Mouse (Mus musculus): ENCODE measurements around the gene Vash1. TPM values are rescaled to one million over a fixed set of nuclear protein-coding genes. Genes with fewer than 3 reads are reported as not detected.

Vash1 gene
- polyA plus RNA-seq, 1 experiment: 3.0 TPM

DNA sequence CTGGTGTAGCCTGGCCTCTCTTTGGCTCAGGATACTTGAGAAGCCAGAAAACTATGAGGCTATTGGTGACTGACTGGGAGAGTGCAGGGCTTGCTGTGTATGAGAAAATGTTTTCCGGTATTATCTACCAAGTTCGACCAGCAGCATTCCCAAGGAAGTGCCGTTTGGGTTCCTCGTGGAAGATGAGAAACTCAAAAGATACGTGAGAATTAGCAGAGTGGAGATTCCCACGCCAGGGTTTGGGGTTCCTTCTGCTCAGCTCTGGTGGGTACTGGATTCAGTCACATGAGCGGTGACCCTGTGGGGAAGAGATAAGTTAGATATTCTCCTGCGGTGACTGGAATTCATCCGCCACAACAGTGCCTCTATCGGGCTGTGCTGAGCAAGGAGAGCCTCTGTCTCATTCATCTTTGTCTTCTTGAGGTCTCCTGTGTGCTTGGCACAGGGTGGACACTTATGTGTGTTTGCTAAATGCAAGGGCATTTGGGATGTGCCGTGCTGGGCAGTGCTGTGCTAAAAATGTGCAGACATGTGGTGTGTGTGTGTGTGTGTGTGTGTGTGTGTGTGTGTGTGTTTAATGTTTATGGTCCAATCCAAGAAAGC lies 2.2 kb downstream of the Vash1 start:
- H3K4me1 ChIP-seq (replicated peaks; ENCODE audit: control insufficient read depth, insufficient read depth, low read length): peaks cover 13% of the 10 kb centered on the region
- no peaks in the 10 kb centered on the region for H3K36me3 ChIP-seq (ENCODE audit: control insufficient read depth, insufficient read depth, low read length)
- TF ChIP-seq CTCF (IDR thresholded peaks at IDR 0.05; ENCODE audit: borderline replicate concordance, control insufficient read depth, extremely low read depth, insufficient read depth, low read length, poor library complexity) (no peak), POLR2A (IDR thresholded peaks at IDR 0.05; ENCODE audit: control insufficient read depth, extremely low read depth, insufficient read depth, low read length, poor library complexity) (no peak)
- WGBS: 75% methylated on average over 11 of the region's 11 CpGs
- H3K27me3 ChIP-seq (ENCODE audit: control insufficient read depth, insufficient read depth, low read length): peaks cover 3% of the 10 kb centered on the region; the same call in 1 of the 2 replicates
- DNase-seq: no peak
- no peak overlapping the region for H3K4me3 ChIP-seq (ENCODE audit: control insufficient read depth, insufficient read depth, low read length)
- no peak overlapping the region for H3K27ac ChIP-seq (ENCODE audit: control insufficient read depth, insufficient read depth, low read length)

DNA sequence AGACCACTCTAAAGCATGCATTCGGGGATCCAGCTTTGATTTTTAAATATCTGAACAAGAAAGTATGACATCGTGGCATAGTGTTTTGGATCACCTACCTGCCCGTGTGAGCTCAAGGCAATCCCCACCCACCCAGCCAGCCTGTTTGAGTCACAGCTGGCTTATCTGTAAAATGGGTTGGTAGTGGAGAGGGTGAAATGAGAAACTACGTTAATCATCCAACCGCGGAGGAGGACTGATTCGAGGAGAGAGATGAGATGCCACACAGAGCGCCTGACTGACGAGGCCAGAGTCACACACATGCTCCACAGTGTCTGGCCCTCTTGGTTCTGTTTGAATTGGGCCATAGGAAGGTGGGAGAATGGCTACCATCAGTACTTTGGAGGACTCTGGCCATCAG lies 3.1 kb downstream of the Vash1 start:
- Histone ChIP-seq H3K4me1 (replicated peaks; ENCODE audit: control insufficient read depth, insufficient read depth, low read length) (peaks cover 15% of the 10 kb centered on the region), H3K4me3 (ENCODE audit: control insufficient read depth, insufficient read depth, low read length) (no peak overlapping the region), H3K36me3 (ENCODE audit: control insufficient read depth, insufficient read depth, low read length) (no peaks in the 10 kb centered on the region), H3K27me3 (ENCODE audit: control insufficient read depth, insufficient read depth, low read length) (peaks cover 3% of the 10 kb centered on the region; the same call in 1 of the 2 replicates), H3K27ac (ENCODE audit: control insufficient read depth, insufficient read depth, low read length) (no peak overlapping the region)
- DNase-seq: no peak
- no peak for TF ChIP-seq CTCF (IDR thresholded peaks at IDR 0.05; ENCODE audit: borderline replicate concordance, control insufficient read depth, extremely low read depth, insufficient read depth, low read length, poor library complexity)
- TF ChIP-seq POLR2A (IDR thresholded peaks at IDR 0.05; ENCODE audit: control insufficient read depth, extremely low read depth, insufficient read depth, low read length, poor library complexity): no peak
- WGBS: 94% methylated on average over 9 of the region's 9 CpGs

DNA sequence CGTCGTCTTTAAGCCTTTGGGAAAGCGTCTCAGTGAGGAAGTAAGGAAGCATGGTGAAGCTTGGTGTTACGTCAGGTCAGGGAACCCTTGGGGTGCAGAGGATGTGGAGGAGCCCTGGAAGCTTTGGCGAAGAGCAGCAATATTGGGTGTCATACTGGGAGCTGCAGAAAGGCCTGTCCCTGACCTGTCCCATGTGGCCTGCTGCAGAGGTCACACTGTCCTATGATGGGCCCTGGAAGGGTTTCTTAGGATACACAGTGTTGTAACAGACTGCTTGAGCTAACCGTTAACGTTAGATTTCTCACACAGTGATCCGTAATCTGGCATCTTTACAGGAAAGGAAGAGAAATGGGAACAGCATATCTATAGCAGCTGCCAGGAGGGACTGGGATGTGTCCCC lies 3.7 kb downstream of the Vash1 start:
- TF ChIP-seq POLR2A (IDR thresholded peaks at IDR 0.05; ENCODE audit: control insufficient read depth, extremely low read depth, insufficient read depth, low read length, poor library complexity) (no peak), CTCF (IDR thresholded peaks at IDR 0.05; ENCODE audit: borderline replicate concordance, control insufficient read depth, extremely low read depth, insufficient read depth, low read length, poor library complexity) (no peak)
- Histone ChIP-seq H3K27ac (ENCODE audit: control insufficient read depth, insufficient read depth, low read length) (no peak overlapping the region), H3K4me3 (ENCODE audit: control insufficient read depth, insufficient read depth, low read length) (no peak overlapping the region), H3K36me3 (ENCODE audit: control insufficient read depth, insufficient read depth, low read length) (no peaks in the 10 kb centered on the region), H3K27me3 (ENCODE audit: control insufficient read depth, insufficient read depth, low read length) (peaks cover 3% of the 10 kb centered on the region; the same call in 1 of the 2 replicates), H3K4me1 (replicated peaks; ENCODE audit: control insufficient read depth, insufficient read depth, low read length) (peaks cover 19% of the 10 kb centered on the region)
- DNase-seq: no peak
- 94% methylated on average over 8 of the region's 8 CpGs for WGBS

DNA sequence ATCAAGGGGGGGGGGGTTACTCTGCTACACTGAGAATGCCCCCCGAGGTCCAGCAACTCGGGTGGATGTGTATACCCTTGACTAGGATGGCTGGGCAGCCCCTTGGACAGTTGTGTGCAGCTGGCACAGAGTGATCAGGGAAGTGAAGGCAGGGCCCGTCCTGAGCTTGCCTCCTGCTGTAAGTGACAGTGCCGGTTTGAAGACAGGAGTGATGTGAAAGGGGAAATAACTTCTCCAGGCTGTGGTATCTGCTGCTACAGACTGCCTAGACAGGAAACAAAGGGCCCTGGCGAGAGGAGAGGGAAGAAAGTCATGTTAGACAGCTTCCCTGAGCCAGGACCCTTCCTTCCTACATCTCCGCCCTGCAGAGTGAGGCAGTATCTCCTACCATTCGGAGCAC lies 5.2 kb downstream of the Vash1 start:
- Histone ChIP-seq H3K4me1 (replicated peaks; ENCODE audit: control insufficient read depth, insufficient read depth, low read length) (peaks cover 20% of the 10 kb centered on the region), H3K27me3 (ENCODE audit: control insufficient read depth, insufficient read depth, low read length) (peaks cover 3% of the 10 kb centered on the region; the same call in 1 of the 2 replicates), H3K36me3 (ENCODE audit: control insufficient read depth, insufficient read depth, low read length) (no peaks in the 10 kb centered on the region), H3K27ac (ENCODE audit: control insufficient read depth, insufficient read depth, low read length) (no peak overlapping the region), H3K4me3 (ENCODE audit: control insufficient read depth, insufficient read depth, low read length) (no peak overlapping the region)
- no peak for TF ChIP-seq POLR2A (IDR thresholded peaks at IDR 0.05; ENCODE audit: control insufficient read depth, extremely low read depth, insufficient read depth, low read length, poor library complexity)
- TF ChIP-seq CTCF (IDR thresholded peaks at IDR 0.05; ENCODE audit: borderline replicate concordance, control insufficient read depth, extremely low read depth, insufficient read depth, low read length, poor library complexity): no peak
- WGBS: 23% methylated on average over 7 of the region's 7 CpGs
- DNase-seq: no peak

DNA sequence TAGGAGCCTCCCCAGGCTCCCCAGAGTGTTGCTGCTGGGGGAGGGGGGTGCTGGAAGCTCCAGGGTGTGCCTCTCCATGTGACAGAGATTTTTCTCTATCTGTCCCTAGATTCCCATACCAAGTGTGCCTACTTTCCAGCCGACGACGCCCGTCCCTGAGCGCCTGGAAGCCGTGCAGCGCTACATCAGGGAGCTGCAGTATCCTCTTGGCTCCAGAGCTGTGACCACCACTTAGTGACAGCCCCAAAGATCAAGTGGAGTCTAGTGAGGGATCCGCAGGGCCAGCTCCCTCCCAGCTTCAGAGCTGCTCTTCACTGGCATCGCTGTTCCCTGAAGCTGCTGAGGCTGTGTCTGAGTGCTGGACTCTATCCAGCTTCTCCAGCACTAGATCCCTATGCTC lies 6.8 kb downstream of the Vash1 start:
- Histone ChIP-seq H3K4me1 (replicated peaks; ENCODE audit: control insufficient read depth, insufficient read depth, low read length) (peaks cover 11% of the 10 kb centered on the region), H3K27me3 (ENCODE audit: control insufficient read depth, insufficient read depth, low read length) (no peaks in the 10 kb centered on the region), H3K36me3 (ENCODE audit: control insufficient read depth, insufficient read depth, low read length) (no peaks in the 10 kb centered on the region), H3K4me3 (ENCODE audit: control insufficient read depth, insufficient read depth, low read length) (no peak overlapping the region), H3K27ac (ENCODE audit: control insufficient read depth, insufficient read depth, low read length) (no peak overlapping the region)
- TF ChIP-seq POLR2A (IDR thresholded peaks at IDR 0.05; ENCODE audit: control insufficient read depth, extremely low read depth, insufficient read depth, low read length, poor library complexity) (no peak), CTCF (IDR thresholded peaks at IDR 0.05; ENCODE audit: borderline replicate concordance, control insufficient read depth, extremely low read depth, insufficient read depth, low read length, poor library complexity) (no peak)
- 96% methylated on average over 9 of the region's 9 CpGs for WGBS
- DNase-seq: no peak

DNA sequence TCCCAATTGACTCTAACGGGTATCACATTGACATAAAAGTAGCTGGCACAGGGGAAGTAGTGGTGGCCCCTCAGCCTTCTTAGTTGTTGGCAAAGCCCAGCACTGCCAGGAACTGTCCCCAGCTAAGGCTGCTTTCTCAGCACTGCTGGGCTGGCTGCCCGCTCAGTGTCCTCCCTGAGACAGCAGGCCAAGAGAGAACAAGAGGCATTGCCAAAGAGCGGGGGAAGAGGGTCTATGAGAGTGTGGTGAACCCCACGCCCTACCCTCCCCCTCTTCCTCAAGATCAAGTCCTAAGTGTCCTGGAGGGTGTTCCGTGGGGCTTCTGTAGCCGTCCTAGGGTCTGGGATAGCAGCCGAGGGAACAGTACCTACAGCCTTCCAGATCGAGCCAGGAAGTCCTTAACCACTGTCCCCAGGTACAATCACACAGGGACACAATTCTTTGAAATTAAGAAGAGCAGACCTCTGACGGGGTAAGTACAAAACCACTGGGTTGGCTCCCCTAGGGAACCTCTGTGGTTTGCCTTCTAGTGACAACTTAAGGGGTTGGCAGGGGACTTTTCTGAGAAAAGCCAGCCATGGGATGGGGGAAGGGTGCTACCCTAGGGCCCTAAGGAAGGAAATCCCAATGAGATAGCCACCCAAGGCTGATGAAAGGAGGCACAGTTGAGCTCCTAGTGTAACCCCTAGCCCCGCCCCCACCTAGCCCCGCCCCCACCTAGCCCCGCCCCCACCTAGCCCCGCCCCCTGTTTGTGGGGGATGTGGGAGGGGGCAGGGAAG lies 8.2 kb downstream of the Vash1 start:
- 9% methylated on average over 13 of the region's 13 CpGs for WGBS
- DNase-seq: no peak

More for the DNA sequence above, 8.2 kb downstream of the Vash1 start:
- H3K27me3 ChIP-seq (ENCODE audit: control insufficient read depth, insufficient read depth, low read length): no peaks in the 10 kb centered on the region
- H3K36me3 ChIP-seq (ENCODE audit: control insufficient read depth, insufficient read depth, low read length): no peaks in the 10 kb centered on the region
- no peak overlapping the region for H3K4me3 ChIP-seq (ENCODE audit: control insufficient read depth, insufficient read depth, low read length)
- no peak for TF ChIP-seq POLR2A (IDR thresholded peaks at IDR 0.05; ENCODE audit: control insufficient read depth, extremely low read depth, insufficient read depth, low read length, poor library complexity)
- TF ChIP-seq CTCF (IDR thresholded peaks at IDR 0.05; ENCODE audit: borderline replicate concordance, control insufficient read depth, extremely low read depth, insufficient read depth, low read length, poor library complexity): no peak
- no peak overlapping the region for H3K27ac ChIP-seq (ENCODE audit: control insufficient read depth, insufficient read depth, low read length)
- H3K4me1 ChIP-seq (replicated peaks; ENCODE audit: control insufficient read depth, insufficient read depth, low read length): peaks cover 15% of the 10 kb centered on the region
